ENCODE assay signal across 8 mouse cellular contexts in genomic region chrX:8893182-8893651, GRCm38 (mm10). TPM values are rescaled to one million over a fixed set of nuclear protein-coding genes. Genes with fewer than 3 reads are reported as not detected.
A peak's percentile ranks its signal among the peaks of the same experiment; 100 is the strongest.
DNase-seq lines count a peak whose midpoint lies in the region; ATAC-seq and TF ChIP-seq lines count a peak whose summit lies in the region.

No protein-coding gene starts in this region.

- H3K9me3 ChIP-seq in forebrain, embryonic 12.5 days, result no peaks in the 10 kb centered on the region
- no peaks in the 10 kb centered on the region for H3K9me3 ChIP-seq in intestine, postnatal 0 days (ENCODE audit: control insufficient read depth)

- H3K36me3 ChIP-seq in thymus, adult 2 months (ENCODE audit: control insufficient read depth, insufficient read depth, low read length), result no peaks in the 10 kb centered on the region
- H3K36me3 ChIP-seq in forebrain, embryonic 12.5 days (replicated peaks), result no peaks in the 10 kb centered on the region
- H3K36me3 ChIP-seq in intestine, postnatal 0 days (ENCODE audit: control insufficient read depth, insufficient read depth), result no peaks in the 10 kb centered on the region
- no peaks in the 10 kb centered on the region for H3K36me3 ChIP-seq in macrophage (ENCODE audit: inconsistent target)

- DNase-seq in embryo, embryonic 10 days (ENCODE audit: low spot score), result peak; percentile 21
- no peak for DNase-seq in embryo, embryonic 9.5 days (ENCODE audit: extremely low spot score)
- peak; percentile 3 for DNase-seq in thymus, adult 2 months
- DNase-seq in thymus, postnatal 4 days, result no peak
- peak; percentile 6 for DNase-seq in testis, postnatal 14 days (ENCODE audit: low spot score)

- H3K4me3 ChIP-seq in thymus, adult 2 months (ENCODE audit: control insufficient read depth, insufficient read depth, low read length), result peak overlapping the region; percentile 38
- H3K4me3 ChIP-seq in forebrain, embryonic 12.5 days (replicated peaks), result peak overlapping the region; percentile 55
- H3K4me3 ChIP-seq in intestine, postnatal 0 days (ENCODE audit: low read depth, low read length), result peak overlapping the region; percentile 51
- H3K4me3 ChIP-seq in macrophage (ENCODE audit: inconsistent target), result peak overlapping the region; percentile 25

- H3K4me1 ChIP-seq in thymus, adult 2 months (replicated peaks; ENCODE audit: control insufficient read depth, insufficient read depth, low read length), result no peaks in the 10 kb centered on the region
- H3K4me1 ChIP-seq in forebrain, embryonic 12.5 days, result no peaks in the 10 kb centered on the region
- H3K4me1 ChIP-seq in intestine, postnatal 0 days (replicated peaks; ENCODE audit: control insufficient read depth, insufficient read depth, low read length), result no peaks in the 10 kb centered on the region

- H3K27ac ChIP-seq in thymus, adult 2 months (ENCODE audit: control insufficient read depth, insufficient read depth, low read length), result no peak overlapping the region
- peak overlapping the region; percentile 87 for H3K27ac ChIP-seq in forebrain, embryonic 12.5 days
- peak overlapping the region; percentile 64 for H3K27ac ChIP-seq in intestine, postnatal 0 days (ENCODE audit: low read depth, low read length)
- no peak overlapping the region for H3K27ac ChIP-seq in macrophage

- H3K4me2 ChIP-seq in forebrain, embryonic 12.5 days, result peak overlapping the region; percentile 65
- H3K4me2 ChIP-seq in intestine, postnatal 0 days (replicated peaks; ENCODE audit: low read depth), result peak overlapping the region; percentile 76

- H3K9ac ChIP-seq in forebrain, embryonic 12.5 days, result peak overlapping the region; percentile 77
- peak overlapping the region; percentile 54 for H3K9ac ChIP-seq in intestine, postnatal 0 days (ENCODE audit: low read depth, low read length)

- 2% methylated on average over 33 of the region's 42 CpGs for WGBS in thymus, adult 2 months
- 26% methylated on average over 5 of the region's 42 CpGs for WGBS in forebrain, embryonic 12.5 days
- 16% methylated on average over 20 of the region's 42 CpGs for WGBS in intestine, postnatal 0 days
- WGBS in macrophage (ENCODE audit: missing documents), result 13% methylated on average over 40 of the region's 42 CpGs

- H3K79me2 ChIP-seq in macrophage (ENCODE audit: inconsistent target), result no peaks in the 10 kb centered on the region

- no peak for TF ChIP-seq POLR2A in thymus, adult 2 months (IDR thresholded peaks at IDR 0.05; ENCODE audit: control insufficient read depth, extremely low read depth, insufficient read depth, low read length, poor library complexity)

- no peak for TF ChIP-seq CTCF in thymus, adult 2 months (IDR thresholded peaks at IDR 0.05; ENCODE audit: borderline replicate concordance, control insufficient read depth, extremely low read depth, insufficient read depth, low read length, poor library complexity)
- TF ChIP-seq CTCF in intestine, postnatal 0 days (IDR thresholded peaks at IDR 0.05; ENCODE audit: low read depth), result no peak

- H3K27me3 ChIP-seq in thymus, adult 2 months (ENCODE audit: control insufficient read depth, insufficient read depth, low read length), result peaks cover 4% of the 10 kb centered on the region; the same call in 1 of the 2 replicates
- no peaks in the 10 kb centered on the region for H3K27me3 ChIP-seq in forebrain, embryonic 12.5 days
- no peaks in the 10 kb centered on the region for H3K27me3 ChIP-seq in intestine, postnatal 0 days (replicated peaks; ENCODE audit: control insufficient read depth, insufficient read depth, low read length)

- peak; percentile 82 for ATAC-seq in forebrain, embryonic 12.5 days (ENCODE audit: low FRiP score)
- ATAC-seq in intestine, postnatal 0 days, result peak; percentile 58

RNA-seq across cellular contexts. Expression of gene B630019K06Rik, which starts 1.0 kb away (rescaled TPM):
- 0.71 and 1.1 TPM in 2 replicates for polyA plus RNA-seq in thymus, adult 2 months (2012; rRNA removed)
- polyA plus RNA-seq in forebrain, embryonic 12.5 days (2016; fragmentation: Nextera tagmentation; extraction: Ambion mirVana), result 9.4 and 9.7 TPM in 2 replicates
- polyA plus RNA-seq in intestine, postnatal 0 days (2015; fragmentation: Nextera tagmentation; extraction: Ambion mirVana), result 1.9 and 2.3 TPM in 2 replicates
- total RNA-seq in macrophage (2018; cell fraction: chromatin; rRNA removed), result 1 to 10 TPM in 1 of 26 experiments, under 1 TPM in 8, not detected in 17; 0.29 to 1.2 (median 0.52) TPM
- total RNA-seq in macrophage (2018; cell fraction: cytosol; rRNA removed), result 1 to 10 TPM in 18 of 26 experiments, under 1 TPM in 8; 0.58 to 2.6 (median 1.3) TPM
- 1 to 10 TPM in 4 of 26 experiments, under 1 TPM in 19, not detected in 3; 0.22 to 2.0 (median 0.61) TPM for total RNA-seq in macrophage (2018; cell fraction: nucleus; rRNA removed)
- polyA plus RNA-seq in macrophage (2018), result 0.99 to 1.8 TPM (median 1.4 TPM) in 3 replicates

RNA-seq across cellular contexts. Expression of gene Gm5751, which starts 19.2 kb away (rescaled TPM):
- not detected in 2 replicates for polyA plus RNA-seq in thymus, adult 2 months (2012; rRNA removed)
- not detected in 2 replicates for polyA plus RNA-seq in forebrain, embryonic 12.5 days (2016; fragmentation: Nextera tagmentation; extraction: Ambion mirVana)
- polyA plus RNA-seq in intestine, postnatal 0 days (2015; fragmentation: Nextera tagmentation; extraction: Ambion mirVana), result not detected in 2 replicates
- not detected for total RNA-seq in macrophage (2018; cell fraction: chromatin; rRNA removed)
- not detected for total RNA-seq in macrophage (2018; cell fraction: cytosol; rRNA removed)
- total RNA-seq in macrophage (2018; cell fraction: nucleus; rRNA removed), result not detected
- polyA plus RNA-seq in macrophage (2018), result not detected in 3 replicates

RNA-seq across cellular contexts. Expression of gene Gm6592, which starts 49.4 kb away (rescaled TPM):
- polyA plus RNA-seq in thymus, adult 2 months (2012; rRNA removed), result not detected in 2 replicates
- not detected in 2 replicates for polyA plus RNA-seq in forebrain, embryonic 12.5 days (2016; fragmentation: Nextera tagmentation; extraction: Ambion mirVana)
- polyA plus RNA-seq in intestine, postnatal 0 days (2015; fragmentation: Nextera tagmentation; extraction: Ambion mirVana), result not detected in 2 replicates
- total RNA-seq in macrophage (2018; cell fraction: chromatin; rRNA removed), result not detected
- not detected for total RNA-seq in macrophage (2018; cell fraction: cytosol; rRNA removed)
- total RNA-seq in macrophage (2018; cell fraction: nucleus; rRNA removed), result not detected
- not detected in 3 replicates for polyA plus RNA-seq in macrophage (2018)

Comparison
In these comparisons a context has a peak if more than half of its experiments do, and no peak if none do; other contexts are left out.
1. DNase-seq: peak in embryo, embryonic 10 days (single experiment), thymus, adult 2 months (single experiment) and testis, postnatal 14 days (single experiment); none in embryo, embryonic 9.5 days (single experiment) and thymus, postnatal 4 days (single experiment).
2. H3K27ac ChIP-seq: peak in forebrain, embryonic 12.5 days (single experiment) and intestine, postnatal 0 days (single experiment); none in thymus, adult 2 months (single experiment) and macrophage (single experiment).
3. Peak in every context shown above with its lines, with median percentiles within 50 percentile points of each other: H3K4me3 ChIP-seq.